Mouse (Mus musculus): ENCODE measurements around the gene Adam17. TPM values are rescaled to one million over a fixed set of nuclear protein-coding genes. Genes with fewer than 3 reads are reported as not detected.
A peak's percentile ranks its signal among the peaks of the same experiment; 100 is the strongest.

The Adam17 gene
- polyA plus RNA-seq, 1 experiment from 2014 or later = 41.7 TPM

DNA sequence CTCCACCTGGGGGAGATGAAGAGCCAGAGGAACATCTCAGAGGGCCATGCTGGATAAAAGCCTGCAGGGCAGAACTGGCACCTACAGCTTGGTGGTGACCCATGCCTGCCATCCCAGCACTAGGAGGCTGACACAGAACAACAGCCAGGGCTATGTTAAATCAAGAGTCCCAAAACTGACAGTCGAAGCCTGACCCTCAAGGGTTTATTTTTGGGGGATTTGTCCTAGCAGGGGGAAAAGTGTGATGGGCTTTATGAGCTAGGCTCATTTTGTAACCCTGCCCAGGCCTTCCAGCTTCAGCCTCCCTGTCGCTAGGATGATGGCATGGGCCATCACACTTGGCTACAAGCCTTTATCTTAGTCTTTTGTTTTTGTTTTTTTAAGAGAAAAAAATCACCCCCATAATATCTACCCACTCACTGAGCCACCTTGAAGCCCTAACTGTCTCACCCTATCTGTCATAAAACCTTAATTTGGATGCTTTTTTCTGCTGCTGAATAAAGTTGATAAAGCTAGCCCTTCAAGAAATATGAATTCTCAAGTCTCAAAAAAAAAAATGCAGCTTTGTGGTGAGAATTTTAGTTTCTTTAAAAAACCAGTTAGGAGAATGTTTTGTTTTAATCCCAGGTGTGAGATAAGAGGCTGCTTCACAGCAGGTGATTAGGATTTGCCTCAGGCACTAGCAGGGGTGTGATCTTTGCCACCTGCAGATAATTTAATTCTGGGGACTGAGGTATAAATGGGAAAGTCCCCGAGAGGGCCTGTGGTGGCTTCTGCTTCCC is 2.1 kb upstream of the Adam17 start:
- in situ Hi-C loops (cut with MboI; ENCODE audit: low pct_unique_long_range_greater_than_20kb) = no loop called here
- ATAC-seq (no peak), DNase-seq (ENCODE audit: low read depth, low spot score) (no peak)
- ChIA-PET POLR2A (interaction anchor here (0.6 kb wide), 1 partner anchor 100 kb away, joined by 3 read pairs; no protein-coding TSS in a partner anchor), CTCF (interaction anchor here (1.2 kb wide), 1 partner anchor 11 kb away, joined by 4 read pairs; no protein-coding TSS in a partner anchor)
- TF ChIP-seq CTCF (IDR thresholded peaks at IDR 0.05) = no peak
- no peaks in the 10 kb centered on the region for H3K27me3 ChIP-seq

DNA sequence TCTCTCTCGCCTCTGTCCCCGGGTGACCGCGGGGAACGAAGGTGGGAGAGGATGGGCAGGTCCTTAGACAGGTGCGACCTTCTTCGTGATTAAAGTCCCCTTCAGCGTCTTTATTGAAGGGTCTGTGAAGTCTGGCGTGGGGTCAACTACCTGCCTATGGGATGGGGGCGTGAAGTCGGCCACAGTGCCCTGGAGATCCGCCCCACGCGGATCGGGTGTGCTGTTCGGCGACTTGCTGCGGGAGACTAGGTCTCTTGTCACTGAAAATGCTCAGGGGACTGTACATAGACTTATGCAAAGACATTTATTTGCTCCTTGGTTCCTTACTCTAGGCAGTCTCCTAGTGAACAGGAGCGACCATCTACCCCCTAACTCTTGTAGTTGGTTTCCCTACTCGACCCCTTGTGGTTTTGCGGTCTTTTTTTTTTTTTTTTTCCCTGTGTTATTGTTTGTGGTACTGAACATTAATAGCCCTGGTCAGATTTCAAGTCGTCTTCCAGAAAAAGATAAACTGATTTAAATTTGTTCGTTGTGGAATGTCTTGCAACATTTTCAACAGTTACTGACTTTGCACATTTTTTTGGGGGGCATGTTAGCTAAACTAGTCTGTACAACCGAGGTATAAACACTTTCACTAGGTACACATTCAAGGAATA is 516 bp upstream of the Adam17 start:
- TF ChIP-seq CTCF (IDR thresholded peaks at IDR 0.05) = no peak
- in situ Hi-C loops (cut with MboI; ENCODE audit: low pct_unique_long_range_greater_than_20kb) = no loop called here
- peak; percentile 55 for ATAC-seq
- ChIA-PET CTCF (interaction anchor here (1.0 to 1.2 kb wide), 2 partner anchors 10 to 13 kb away, joined by 4 read pairs; no protein-coding TSS in a partner anchor), POLR2A (no interaction called here)
- no peak for DNase-seq (ENCODE audit: low read depth, low spot score)
- H3K27me3 ChIP-seq = no peaks in the 10 kb centered on the region

DNA sequence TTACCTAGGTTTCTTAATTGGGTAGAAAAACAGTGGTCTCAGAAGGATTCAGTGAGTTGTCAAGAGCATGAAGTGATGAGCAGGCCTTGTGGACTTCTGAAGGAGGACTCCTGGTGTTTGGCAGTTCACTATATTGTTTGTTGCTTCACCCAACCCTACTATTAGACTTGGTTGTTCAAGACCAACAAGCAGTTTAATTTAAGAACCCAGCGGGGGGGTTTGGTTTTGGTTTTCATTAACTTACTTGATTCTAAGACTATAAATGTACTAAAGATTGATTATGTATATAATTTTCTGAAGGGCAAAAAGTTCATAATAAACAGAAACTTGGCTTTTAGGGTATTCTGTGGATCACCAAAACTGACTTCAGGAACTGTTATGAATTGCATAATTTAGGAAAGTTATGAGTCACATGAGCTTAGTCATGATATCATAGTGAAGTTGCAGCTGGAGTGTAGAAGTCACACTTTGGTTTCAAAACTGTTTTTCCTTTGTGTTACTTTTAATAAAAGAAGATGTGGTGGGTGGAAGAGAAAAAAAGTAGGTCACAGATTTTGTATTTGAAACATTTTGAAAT is 3.3 kb downstream of the Adam17 start:
- H3K27me3 ChIP-seq = no peaks in the 10 kb centered on the region
- CTCF ChIA-PET = interaction anchor here (0.8 to 1.1 kb wide), 2 partner anchors 21 to 103 kb away, joined by 3 read pairs; no protein-coding TSS in a partner anchor
- DNase-seq (ENCODE audit: low read depth, low spot score) = no peak
- ATAC-seq = no peak
- TF ChIP-seq CTCF (IDR thresholded peaks at IDR 0.05) = no peak
- in situ Hi-C loops (cut with MboI; ENCODE audit: low pct_unique_long_range_greater_than_20kb) = no loop called here
- POLR2A ChIA-PET = no interaction called here

DNA sequence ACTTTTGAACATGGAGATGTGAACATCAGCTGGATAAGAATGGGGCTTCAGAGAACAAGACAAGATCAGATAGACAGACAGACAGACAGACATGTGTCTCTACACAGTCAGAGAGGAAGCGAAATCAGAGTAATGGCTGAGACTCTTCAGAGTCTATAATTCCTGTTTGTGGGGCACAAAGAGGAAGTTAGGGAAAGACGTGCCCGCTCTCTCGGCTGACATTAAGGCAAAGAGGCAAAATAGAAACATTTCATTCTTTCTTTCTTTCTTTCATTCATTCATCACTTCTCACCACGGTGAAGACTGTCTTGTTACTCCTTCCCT is 4.4 kb downstream of the Adam17 start:
- H3K27me3 ChIP-seq = no peaks in the 10 kb centered on the region
- CTCF ChIA-PET = interaction anchor here (1.1 kb wide), 1 partner anchor 105 kb away, joined by 3 read pairs; no protein-coding TSS in a partner anchor
- in situ Hi-C loops (cut with MboI; ENCODE audit: low pct_unique_long_range_greater_than_20kb) = no loop called here

DNA sequence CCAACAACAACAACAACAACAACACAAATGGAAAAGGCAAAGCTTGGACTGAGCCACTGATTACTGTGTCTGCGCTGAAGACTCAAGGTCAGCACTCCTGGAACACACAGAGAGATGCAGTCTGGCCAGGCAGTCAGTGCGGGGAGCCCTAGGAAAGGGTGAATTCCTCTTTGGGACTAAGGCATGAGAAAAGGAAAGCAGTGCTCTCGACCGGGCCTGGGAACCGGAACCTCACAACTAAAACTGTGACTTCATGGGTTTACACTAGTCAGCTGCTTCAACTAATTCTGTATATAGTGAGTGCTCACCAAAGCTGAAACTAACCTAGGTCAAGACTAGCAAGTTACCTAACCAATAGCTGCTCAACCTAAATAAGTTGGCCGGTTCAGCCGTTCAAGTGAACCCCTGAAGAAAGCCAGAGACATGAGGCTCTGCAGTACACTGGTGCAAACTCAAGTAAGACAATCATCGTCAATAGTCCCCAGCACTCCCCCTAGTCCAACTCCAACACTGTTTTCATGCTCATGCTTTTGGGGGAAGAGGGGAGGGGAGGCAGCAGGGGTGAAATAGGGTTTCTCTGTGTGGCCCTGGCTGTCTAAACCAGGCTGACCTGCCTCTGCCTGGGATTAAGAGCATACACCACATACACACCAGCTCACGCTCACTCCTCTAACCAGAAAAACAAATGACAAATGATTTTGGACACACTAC is 4.9 kb downstream of the Adam17 start:
- DNase-seq (ENCODE audit: low read depth, low spot score) = no peak
- in situ Hi-C loops (cut with MboI; ENCODE audit: low pct_unique_long_range_greater_than_20kb) = no loop called here
- CTCF ChIA-PET = no interaction called here
- TF ChIP-seq CTCF (IDR thresholded peaks at IDR 0.05) = no peak
- POLR2A ChIA-PET = no interaction called here
- ATAC-seq = no peak
- H3K27me3 ChIP-seq = no peaks in the 10 kb centered on the region

More for the DNA sequence above, 4.4 kb downstream of the Adam17 start:
- POLR2A ChIA-PET = no interaction called here
- ATAC-seq (no peak), DNase-seq (ENCODE audit: low read depth, low spot score) (no peak)
- no peak for TF ChIP-seq CTCF (IDR thresholded peaks at IDR 0.05)

DNA sequence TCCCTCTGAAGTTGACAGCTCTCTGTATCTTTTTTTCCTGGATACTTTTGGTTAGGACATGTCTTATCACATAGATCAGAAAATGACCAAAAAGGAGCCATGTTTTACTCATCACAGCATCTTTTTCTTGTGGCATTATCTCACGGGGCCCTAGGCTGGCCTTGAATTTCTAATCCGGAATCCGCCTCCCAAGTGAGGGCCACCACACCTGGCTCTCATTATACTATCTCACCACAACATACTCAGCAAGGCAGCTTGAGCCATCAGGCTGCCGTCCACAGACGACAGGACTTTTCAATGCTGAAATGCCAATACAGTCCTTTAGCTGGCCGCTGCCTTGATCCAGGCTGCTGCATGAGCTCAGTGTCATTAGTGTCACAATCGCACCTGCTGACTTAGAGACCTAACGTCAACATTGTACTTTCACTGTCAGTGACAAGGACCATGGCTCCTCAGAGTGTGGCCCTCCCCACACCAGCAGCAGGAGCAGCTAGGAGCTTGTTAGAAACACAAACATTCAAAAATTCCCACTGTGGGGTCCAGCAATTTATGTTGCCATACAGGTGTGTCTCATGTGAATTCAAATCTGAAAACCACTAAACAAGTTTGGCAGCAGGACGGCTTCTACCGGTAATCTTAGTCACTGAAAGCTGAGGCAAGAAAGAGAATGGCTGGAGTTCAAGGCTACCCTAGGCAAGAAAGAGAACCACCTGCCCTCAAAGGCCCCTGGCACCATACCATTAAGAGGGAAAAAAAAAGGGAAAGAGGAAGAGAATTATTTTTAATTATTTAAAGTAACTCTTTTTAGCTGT is 8.6 kb downstream of the Adam17 start:
- CTCF ChIA-PET = interaction anchor here (1.7 kb wide), 1 partner anchor 9 kb away, joined by 4 read pairs; the partner anchor contains the start of gene Adam17
- TF ChIP-seq CTCF (IDR thresholded peaks at IDR 0.05) = no peak
- H3K27me3 ChIP-seq = no peaks in the 10 kb centered on the region
- ATAC-seq = no peak
- no peak for DNase-seq (ENCODE audit: low read depth, low spot score)
- in situ Hi-C loops (cut with MboI; ENCODE audit: low pct_unique_long_range_greater_than_20kb) = no loop called here
- POLR2A ChIA-PET = no interaction called here

DNA sequence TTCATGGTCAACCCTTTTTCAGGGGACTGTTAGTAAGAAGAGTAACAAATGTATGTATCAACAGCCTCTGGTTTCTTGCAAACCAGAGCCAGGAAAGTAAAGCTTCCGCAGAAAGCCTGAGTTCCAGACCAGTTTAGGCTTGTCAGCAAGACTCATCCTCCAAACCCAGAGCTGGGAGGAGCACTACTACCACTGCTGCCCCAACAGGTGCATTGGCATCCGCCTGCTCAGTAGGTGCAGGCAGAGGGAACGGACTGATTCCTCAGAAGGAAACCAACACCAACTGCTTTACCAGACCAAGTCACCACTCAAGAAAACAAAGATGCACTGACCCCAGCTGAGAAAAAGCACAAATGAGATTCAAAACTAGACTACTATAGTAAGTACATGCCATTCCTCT is 10.2 kb downstream of the Adam17 start:
- ATAC-seq = no peak
- TF ChIP-seq CTCF (IDR thresholded peaks at IDR 0.05) = no peak
- CTCF ChIA-PET = interaction anchor here (1.7 kb wide), 1 partner anchor 10 kb away, joined by 4 read pairs; the partner anchor contains the start of gene Adam17
- no peak for DNase-seq (ENCODE audit: low read depth, low spot score)
- POLR2A ChIA-PET = no interaction called here
- no peaks in the 10 kb centered on the region for H3K27me3 ChIP-seq
- in situ Hi-C loops (cut with MboI; ENCODE audit: low pct_unique_long_range_greater_than_20kb) = no loop called here

DNA sequence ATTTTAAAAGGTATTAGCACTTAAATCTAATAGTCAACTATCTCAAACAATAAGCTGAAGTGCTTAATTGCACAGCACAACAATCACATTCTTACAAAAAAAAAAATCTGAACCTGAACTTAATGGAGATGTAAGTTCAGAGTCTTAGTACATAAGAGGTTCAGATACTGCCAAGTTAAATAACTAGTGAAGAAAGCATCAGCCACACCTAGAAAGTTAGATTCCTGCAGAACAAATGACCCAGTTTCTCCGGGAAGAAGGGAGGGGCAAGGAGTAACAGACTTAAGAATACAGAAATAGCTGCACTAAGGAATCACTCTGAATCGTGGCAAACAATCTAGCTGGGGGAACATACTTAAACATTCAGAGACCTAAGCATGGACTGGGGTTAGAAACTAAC is 10.7 kb downstream of the Adam17 start:
- no peak for TF ChIP-seq CTCF (IDR thresholded peaks at IDR 0.05)
- DNase-seq (ENCODE audit: low read depth, low spot score) = no peak
- ChIA-PET POLR2A (no interaction called here), CTCF (interaction anchor here (1.4 kb wide), 1 partner anchor 52 kb away, joined by 3 read pairs; no protein-coding TSS in a partner anchor)
- in situ Hi-C loops (cut with MboI; ENCODE audit: low pct_unique_long_range_greater_than_20kb) = no loop called here
- ATAC-seq = no peak
- no peaks in the 10 kb centered on the region for H3K27me3 ChIP-seq

DNA sequence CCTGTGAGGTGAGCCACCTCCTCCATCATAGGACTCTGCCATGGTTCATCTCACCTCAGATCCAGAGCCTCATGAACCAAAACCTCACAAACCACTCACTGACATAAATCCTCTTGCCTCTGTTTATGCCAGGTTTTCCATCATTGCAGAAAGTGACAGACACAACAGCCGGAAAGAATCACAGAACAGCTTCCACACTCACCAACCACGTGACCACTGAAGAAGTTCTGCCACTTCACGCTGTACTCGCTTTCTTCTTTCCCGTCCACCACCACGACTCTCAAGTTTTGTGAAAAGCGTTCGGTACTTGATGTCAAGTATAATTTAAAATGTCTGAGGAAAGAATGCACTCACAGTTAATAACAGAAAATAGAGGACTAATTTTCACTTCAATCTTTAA is 19.8 kb downstream of the Adam17 start:
- in situ Hi-C loops (cut with MboI; ENCODE audit: low pct_unique_long_range_greater_than_20kb) = no loop called here

More for the DNA sequence above, 19.8 kb downstream of the Adam17 start:
- ATAC-seq (no peak), DNase-seq (ENCODE audit: low read depth, low spot score) (no peak)
- CTCF ChIA-PET = no interaction called here
- no peaks in the 10 kb centered on the region for H3K27me3 ChIP-seq
- POLR2A ChIA-PET = interaction anchor here (0.6 to 0.7 kb wide), 2 partner anchors 72 to 117 kb away, joined by 3 to 5 read pairs; no protein-coding TSS in a partner anchor
- TF ChIP-seq CTCF (IDR thresholded peaks at IDR 0.05) = no peak
